Comparison of ENCODE assay signal across 35 mouse cellular contexts in the genomic region with DNA sequence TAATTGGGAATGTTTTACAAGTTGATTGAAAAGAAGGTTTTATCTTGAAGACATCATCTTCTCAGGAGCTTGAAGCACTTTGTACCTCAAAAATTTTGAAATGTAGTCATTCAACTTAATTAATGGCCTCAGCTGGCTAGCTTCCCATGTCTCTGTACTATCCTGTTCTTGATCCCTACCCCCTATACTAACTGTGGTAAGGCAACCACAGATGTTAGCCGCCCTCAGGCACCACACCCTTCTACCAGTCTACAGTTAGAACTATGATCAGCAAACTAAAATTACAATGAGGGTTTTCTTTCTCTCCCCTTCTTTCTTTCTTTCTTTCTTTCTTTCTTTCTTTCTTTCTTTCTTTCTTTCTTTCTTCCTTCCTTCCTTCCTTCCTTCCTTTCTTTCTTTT.
DNase-seq lines count a peak whose midpoint lies in the region; ATAC-seq and TF ChIP-seq lines count a peak whose summit lies in the region.
"Had no signal": no experiment of that assay in that cellular context is flagged by ENCODE, and none has a peak within 500 bp of the region (broad histone marks: within the 10 kb centered on the region; RNA-seq: fewer than 3 reads in every experiment).

No protein-coding gene starts in this region.

- H3K27ac ChIP-seq in MEL (ENCODE audit: control insufficient read depth, low read depth, low read length) = no peak overlapping the region
- no peak overlapping the region for H3K27ac ChIP-seq in liver, embryonic 14.5 days
- H3K27ac ChIP-seq in hindbrain, embryonic 16.5 days (ENCODE audit: low read depth, low read length) = no peak overlapping the region
- H3K27ac ChIP-seq: embryonic facial prominence, embryonic 13.5 days; forebrain, embryonic 13.5 days; heart, embryonic 10.5 days; heart, embryonic 15.5 days; hindbrain, embryonic 12.5 days; left cerebral cortex, adult 2 months; limb, embryonic 15.5 days; lung, embryonic 15.5 days; midbrain, embryonic 12.5 days; neural tube, embryonic 12.5 days; stomach, postnatal 0 days had no signal

- 19% methylated on average over 1 of the region's 1 CpGs for WGBS in liver, embryonic 14.5 days (ENCODE audit: insufficient replicate concordance)
- 93% methylated on average over 1 of the region's 1 CpGs for WGBS in hindbrain, embryonic 16.5 days

- no peak for TF ChIP-seq EP300 in MEL (IDR thresholded peaks at IDR 0.05; ENCODE audit: low read depth in 1 of 2, low read length in 2 of 2)
- TF ChIP-seq EP300 in liver, embryonic 14.5 days (IDR thresholded peaks at IDR 0.05; ENCODE audit: low read depth) = no peak

- H3K9ac ChIP-seq in MEL (ENCODE audit: control insufficient read depth, low read depth, low read length, poor library complexity, severe bottlenecking) = no peak overlapping the region
- no peak overlapping the region for H3K9ac ChIP-seq in liver, embryonic 14.5 days (replicated peaks)
- H3K9ac ChIP-seq in hindbrain, embryonic 16.5 days (ENCODE audit: low read depth, low read length) = no peak overlapping the region
- H3K9ac ChIP-seq: embryonic facial prominence, embryonic 13.5 days; forebrain, embryonic 13.5 days; heart, embryonic 15.5 days; hindbrain, embryonic 12.5 days; limb, embryonic 15.5 days; lung, embryonic 15.5 days; midbrain, embryonic 12.5 days; neural tube, embryonic 12.5 days had no signal

- no peak for TF ChIP-seq CTCF in MEL (IDR thresholded peaks at IDR 0.05 in 2 of 3, conservative IDR thresholded peaks at IDR 0.05 in 1 of 3; ENCODE audit: control insufficient read depth in 1 of 3, insufficient read depth in 1 of 3, low read depth in 2 of 3, low read length in 3 of 3, poor library complexity in 1 of 3, severe bottlenecking in 1 of 3)
- TF ChIP-seq CTCF in liver, embryonic 14.5 days (IDR thresholded peaks at IDR 0.05; ENCODE audit: low read depth) = no peak

- no peak for TF ChIP-seq POLR2A in MEL (IDR thresholded peaks at IDR 0.05; ENCODE audit: control insufficient read depth in 1 of 2, insufficient read depth in 1 of 2, low read depth in 1 of 2, low read length in 2 of 2, poor library complexity in 1 of 2)

- no peak overlapping the region for H3K4me2 ChIP-seq in liver, embryonic 14.5 days (ENCODE audit: low read depth)
- no peak overlapping the region for H3K4me2 ChIP-seq in hindbrain, embryonic 16.5 days (ENCODE audit: low read length)
- H3K4me2 ChIP-seq: embryonic facial prominence, embryonic 13.5 days; forebrain, embryonic 13.5 days; heart, embryonic 15.5 days; hindbrain, embryonic 12.5 days; limb, embryonic 15.5 days; lung, embryonic 15.5 days; midbrain, embryonic 12.5 days; neural tube, embryonic 12.5 days had no signal

- TF ChIP-seq RAD21 in MEL (IDR thresholded peaks at IDR 0.05; ENCODE audit: low read depth, low read length) = no peak

- H3K4me1 ChIP-seq in MEL (ENCODE audit: control insufficient read depth in 1 of 2, insufficient read depth in 2 of 2, low read length in 2 of 2) = no peaks in the 10 kb centered on the region
- peaks cover 0 to 3% of the 10 kb centered on the region in 2 experiments; a peak in 1 of 4 replicates for H3K4me1 ChIP-seq in liver, embryonic 14.5 days (replicated peaks; ENCODE audit: control insufficient read depth in 2 of 2, insufficient read depth in 2 of 2, low read length in 1 of 2)
- no peaks in the 10 kb centered on the region for H3K4me1 ChIP-seq in hindbrain, embryonic 16.5 days (ENCODE audit: control insufficient read depth, insufficient read depth, low read depth, low read length)
- H3K4me1 ChIP-seq: embryonic facial prominence, embryonic 13.5 days; forebrain, embryonic 13.5 days; heart, embryonic 10.5 days; heart, embryonic 15.5 days; hindbrain, embryonic 12.5 days; limb, embryonic 15.5 days; lung, embryonic 15.5 days; midbrain, embryonic 12.5 days; neural tube, embryonic 12.5 days had no signal

- no peaks in the 10 kb centered on the region for H3K9me3 ChIP-seq in MEL (replicated peaks; ENCODE audit: insufficient read depth, low read length)
- H3K9me3 ChIP-seq in liver, embryonic 14.5 days (ENCODE audit: control insufficient read depth, low read length) = no peaks in the 10 kb centered on the region
- no peaks in the 10 kb centered on the region for H3K9me3 ChIP-seq in hindbrain, embryonic 16.5 days (ENCODE audit: control insufficient read depth, low read length)
- H3K9me3 ChIP-seq: embryonic facial prominence, embryonic 13.5 days; forebrain, embryonic 13.5 days; heart, embryonic 10.5 days; heart, embryonic 15.5 days; hindbrain, embryonic 12.5 days; limb, embryonic 15.5 days; lung, embryonic 15.5 days; midbrain, embryonic 12.5 days; neural tube, embryonic 12.5 days had no signal

- no peaks in the 10 kb centered on the region for H3K79me2 ChIP-seq in MEL (ENCODE audit: control insufficient read depth, insufficient read depth, low read length, poor library complexity)

- no peaks in the 10 kb centered on the region for H3K27me3 ChIP-seq in MEL (ENCODE audit: control insufficient read depth in 1 of 2, insufficient read depth in 2 of 2, low read length in 2 of 2)
- H3K27me3 ChIP-seq in liver, embryonic 14.5 days (ENCODE audit: control insufficient read depth, insufficient read depth, low read length) = no peaks in the 10 kb centered on the region
- H3K27me3 ChIP-seq in hindbrain, embryonic 16.5 days (replicated peaks; ENCODE audit: control insufficient read depth, insufficient read depth, low read length) = no peaks in the 10 kb centered on the region
- H3K27me3 ChIP-seq: embryonic facial prominence, embryonic 13.5 days; forebrain, embryonic 13.5 days; heart, embryonic 15.5 days; hindbrain, embryonic 12.5 days; limb, embryonic 15.5 days; lung, embryonic 15.5 days; midbrain, embryonic 12.5 days; neural tube, embryonic 12.5 days had no signal

- peak; percentile 93 for ATAC-seq in erythroid progenitor cell, adult 5-6 weeks (replicated peaks; ENCODE audit: low FRiP score, poor library complexity, severe bottlenecking)
- peak; percentile 83 for ATAC-seq in liver, embryonic 14.5 days (ENCODE audit: insufficient read depth)
- ATAC-seq in megakaryocyte-erythroid progenitor cell, adult 5-6 weeks (replicated peaks; ENCODE audit: low FRiP score, low TSS enrichment, poor library complexity, severe bottlenecking) = peak; percentile 100
- no peak for ATAC-seq in hindbrain, embryonic 16.5 days
- ATAC-seq: activated CD4-positive, CD25-positive, alpha-beta regulatory T cell, adult 4 months; forebrain, embryonic 13.5 days; intestine, embryonic 16.5 days had no signal

- peak; percentile 64 for DNase-seq in MEL (ENCODE audit: low read depth, low spot score)
- DNase-seq in liver, embryonic 14.5 days (ENCODE audit: low read depth in 3 of 3, low spot score in 3 of 3) = no peak
- DNase-seq in layer of hippocampus, adult 18-20 months (ENCODE audit: low spot score in 2 of 2) = no peak
- no peak for DNase-seq in layer of hippocampus, adult 9-11 months
- DNase-seq: adrenal gland, adult 2 months; adrenal gland, postnatal 36 days; B cell, adult 2 months; cerebellum, adult 8-10 months; cerebellum, postnatal 25 days; embryo, embryonic 11 days; gastrocnemius, postnatal 14 days; heart, adult 11 months; heart, postnatal 36 days; kidney, adult 9 months; kidney, postnatal 10 days; right cerebral cortex, postnatal 4 days; thymus, adult 18-20 months; thymus, postnatal 25 days had no signal

- H3K36me3 ChIP-seq in MEL (ENCODE audit: control insufficient read depth in 1 of 2, insufficient read depth in 2 of 2, low read length in 2 of 2) = no peaks in the 10 kb centered on the region
- H3K36me3 ChIP-seq in liver, embryonic 14.5 days (replicated peaks; ENCODE audit: control insufficient read depth, insufficient read depth, low read depth) = no peaks in the 10 kb centered on the region
- H3K36me3 ChIP-seq in hindbrain, embryonic 16.5 days (ENCODE audit: control insufficient read depth, insufficient read depth, low read length) = no peaks in the 10 kb centered on the region
- H3K36me3 ChIP-seq: embryonic facial prominence, embryonic 13.5 days; heart, embryonic 10.5 days; heart, embryonic 15.5 days; hindbrain, embryonic 12.5 days; limb, embryonic 15.5 days; lung, embryonic 15.5 days; midbrain, embryonic 12.5 days; neural tube, embryonic 12.5 days had no signal

- H3K4me3 ChIP-seq in MEL (ENCODE audit: control insufficient read depth in 1 of 2, insufficient read depth in 1 of 2, low read depth in 2 of 2, low read length in 2 of 2) = no peak overlapping the region
- no peak overlapping the region for H3K4me3 ChIP-seq in liver, embryonic 14.5 days (ENCODE audit: insufficient read depth in 1 of 2, low read depth in 2 of 2, low read length in 2 of 2)
- H3K4me3 ChIP-seq in hindbrain, embryonic 16.5 days (ENCODE audit: low read length) = no peak overlapping the region
- H3K4me3 ChIP-seq: embryonic facial prominence, embryonic 13.5 days; forebrain, embryonic 13.5 days; heart, embryonic 10.5 days; heart, embryonic 15.5 days; hindbrain, embryonic 12.5 days; left cerebral cortex, adult 2 months; limb, embryonic 15.5 days; lung, embryonic 15.5 days; midbrain, embryonic 12.5 days; myocyte; neural tube, embryonic 12.5 days had no signal

TF ChIP-seq in MEL, 35 proteins besides CTCF, POLR2A, EP300 and RAD21:
- TF ChIP-seq POLR2AphosphoS2 (IDR thresholded peaks at IDR 0.05; ENCODE audit: low read length) (no peak), ETS1 (IDR thresholded peaks at IDR 0.05; ENCODE audit: low read depth, low read length) (peak; percentile 33; the same call in 1 of the 2 replicates)
